Mouse (Mus musculus): ENCODE measurements around the gene Ntf3.

The Ntf3 gene

GRCm38 (mm10) chr6:126106051-126106797 lies 60.5 kb downstream of the Ntf3 start:
- no peak for DNase-seq (ENCODE audit: low spot score)

GRCm38 (mm10) chr6:126105083-126105740 lies 61.5 kb downstream of the Ntf3 start:
- no peak for DNase-seq (ENCODE audit: low spot score)

GRCm38 (mm10) chr6:126102571-126102970 lies 64.1 kb downstream of the Ntf3 start:
- no peak for DNase-seq (ENCODE audit: low spot score)

GRCm38 (mm10) chr6:126102007-126102406 lies 64.7 kb downstream of the Ntf3 start:
- DNase-seq (ENCODE audit: low spot score) = no peak

- no peak for DNase-seq (ENCODE audit: low spot score)
Observed at GRCm38 (mm10) chr6:126100579-126100978, 66.1 kb downstream of the Ntf3 start.

- DNase-seq (ENCODE audit: low spot score) = no peak
Observed at GRCm38 (mm10) chr6:126097471-126097870, 69.2 kb downstream of the Ntf3 start.

GRCm38 (mm10) chr6:126096085-126096484 lies 70.6 kb downstream of the Ntf3 start:
- no peak for DNase-seq (ENCODE audit: low spot score)

GRCm38 (mm10) chr6:126095041-126095440 lies 71.7 kb downstream of the Ntf3 start:
- DNase-seq (ENCODE audit: low spot score) = no peak

GRCm38 (mm10) chr6:126092026-126092425 lies 74.7 kb downstream of the Ntf3 start:
- DNase-seq (ENCODE audit: low spot score) = no peak

GRCm38 (mm10) chr6:126090063-126090462 lies 76.6 kb downstream of the Ntf3 start:
- DNase-seq (ENCODE audit: low spot score) = no peak

GRCm38 (mm10) chr6:126088489-126089265 lies 78.0 kb downstream of the Ntf3 start:
- DNase-seq (ENCODE audit: low spot score) = no peak

- DNase-seq (ENCODE audit: low spot score) = no peak
Observed at GRCm38 (mm10) chr6:126086321-126086950, 80.3 kb downstream of the Ntf3 start.

- no peak for DNase-seq (ENCODE audit: low spot score)
Observed at GRCm38 (mm10) chr6:126080531-126080930, 86.2 kb downstream of the Ntf3 start.

GRCm38 (mm10) chr6:126057706-126058105 lies 109.0 kb downstream of the Ntf3 start:
- no peak for DNase-seq (ENCODE audit: low spot score)

- no peak for DNase-seq (ENCODE audit: low spot score)
Observed at GRCm38 (mm10) chr6:126053136-126053535, 113.6 kb downstream of the Ntf3 start.
